In the genomic region with DNA sequence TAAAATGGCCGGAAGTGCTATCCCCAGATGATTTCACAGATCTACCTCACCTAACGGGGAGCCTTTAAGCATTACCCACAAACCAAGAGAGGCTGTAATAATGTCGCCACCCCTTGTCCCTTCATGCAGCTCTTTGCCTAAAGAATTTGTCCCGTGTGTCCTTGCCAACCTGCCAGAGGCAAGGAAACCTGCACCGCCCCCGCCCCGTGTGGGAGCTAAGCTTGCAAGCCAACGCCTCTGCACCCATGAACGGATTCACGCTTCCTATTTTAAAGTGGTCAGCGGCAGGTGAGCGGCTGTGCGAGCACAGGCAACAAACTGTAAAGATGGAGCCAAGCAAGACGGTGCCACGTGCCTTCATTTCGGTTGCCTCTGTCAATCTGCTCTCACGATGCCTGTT, we compare ENCODE assay signal across 25 mouse cellular contexts.
DNase-seq lines count a peak whose midpoint lies in the region; ATAC-seq and TF ChIP-seq lines count a peak whose summit lies in the region.
"Had no signal": no experiment of that assay in that cellular context is flagged by ENCODE, and none has a peak within 500 bp of the region (broad histone marks: within the 10 kb centered on the region; RNA-seq: fewer than 3 reads in every experiment).

No protein-coding gene starts in this region.

- no peak for TF ChIP-seq POLR2A in cortical plate, adult 2 months (IDR thresholded peaks at IDR 0.05; ENCODE audit: extremely low read depth, insufficient read depth, low read length)

- ATAC-seq in megakaryocyte, adult 5-6 weeks (ENCODE audit: poor library complexity, severe bottlenecking), result no peak
- no peak for ATAC-seq in kidney, postnatal 0 days (replicated peaks; ENCODE audit: low FRiP score, low read depth)
- ATAC-seq: hindbrain, embryonic 16.5 days; intestine, embryonic 15.5 days; Patski had no signal

- WGBS in kidney, postnatal 0 days, result 47% methylated on average over 17 of the region's 17 CpGs

- TF ChIP-seq CTCF in cortical plate, adult 2 months (IDR thresholded peaks at IDR 0.05; ENCODE audit: extremely low read depth, insufficient read depth, low read length), result no peak
- TF ChIP-seq CTCF in kidney, postnatal 0 days (IDR thresholded peaks at IDR 0.05; ENCODE audit: low read depth), result no peak

- H3K4me3 ChIP-seq in megakaryocyte, embryonic 14.5 days (replicated peaks), result peak overlapping the region; percentile 26
- H3K4me3 ChIP-seq in cortical plate, adult 2 months (ENCODE audit: insufficient read depth, low read length), result 0 out of 2 replicates have a peak overlapping the region, but pooled peaks have one; percentile 20
- H3K4me3 ChIP-seq in kidney, postnatal 0 days (replicated peaks; ENCODE audit: low read depth, low read length), result no peak overlapping the region
- H3K4me3 ChIP-seq: intestine, embryonic 15.5 days; limb, embryonic 15.5 days; liver, embryonic 15.5 days; lung, embryonic 15.5 days; midbrain, embryonic 10.5 days had no signal

- no peak overlapping the region for H3K9ac ChIP-seq in kidney, postnatal 0 days (ENCODE audit: low read depth, low read length)
- H3K9ac ChIP-seq: intestine, embryonic 15.5 days; limb, embryonic 15.5 days; liver, embryonic 15.5 days; lung, embryonic 15.5 days had no signal

- H3K4me2 ChIP-seq in kidney, postnatal 0 days (ENCODE audit: low read length), result peak overlapping the region; percentile 34
- H3K4me2 ChIP-seq: heart, embryonic 11.5 days; intestine, embryonic 15.5 days; limb, embryonic 15.5 days; liver, embryonic 15.5 days; lung, embryonic 15.5 days had no signal

- peaks cover 78% of the 10 kb centered on the region for H3K9me3 ChIP-seq in megakaryocyte, embryonic 14.5 days
- no peaks in the 10 kb centered on the region for H3K9me3 ChIP-seq in kidney, postnatal 0 days (replicated peaks; ENCODE audit: low read length)
- H3K9me3 ChIP-seq: intestine, embryonic 15.5 days; limb, embryonic 15.5 days; liver, embryonic 15.5 days; lung, embryonic 15.5 days; midbrain, embryonic 10.5 days had no signal

- peak; percentile 46 for DNase-seq in ZHBTc4 (ENCODE audit: low read depth, low spot score)
- no peak for DNase-seq in kidney, postnatal 0 days (ENCODE audit: low spot score)
- DNase-seq in layer of hippocampus, postnatal 36 days, result no peak
- DNase-seq in cerebellum, adult 8-10 months, result no peak
- DNase-seq in adrenal gland, adult 8-10 months, result no peak
- DNase-seq: adrenal gland, adult 2 months; B cell, adult 2 months; cerebellum, adult 18-20 months; left cerebral cortex, postnatal 4 days; lung, postnatal 4 days; retina, postnatal 1 day; thymus, postnatal 14 days had no signal

- no peaks in the 10 kb centered on the region for H3K4me1 ChIP-seq in megakaryocyte, embryonic 14.5 days
- H3K4me1 ChIP-seq in cortical plate, adult 2 months (ENCODE audit: control insufficient read depth, insufficient read depth, low read length), result no peaks in the 10 kb centered on the region
- no peaks in the 10 kb centered on the region; the same call in 1 of the 2 replicates for H3K4me1 ChIP-seq in kidney, postnatal 0 days (replicated peaks; ENCODE audit: insufficient read depth, low read length)
- H3K4me1 ChIP-seq: intestine, embryonic 15.5 days; limb, embryonic 15.5 days; liver, embryonic 15.5 days; lung, embryonic 15.5 days; midbrain, embryonic 10.5 days had no signal

- no peak overlapping the region for H3K27ac ChIP-seq in cortical plate, adult 2 months (ENCODE audit: insufficient read depth, low read length)
- no peak overlapping the region for H3K27ac ChIP-seq in kidney, postnatal 0 days
- H3K27ac ChIP-seq: intestine, embryonic 15.5 days; limb, embryonic 15.5 days; liver, embryonic 15.5 days; lung, embryonic 15.5 days; midbrain, embryonic 10.5 days had no signal

- no peaks in the 10 kb centered on the region for H3K36me3 ChIP-seq in megakaryocyte, embryonic 14.5 days (replicated peaks; ENCODE audit: low read length)
- no peaks in the 10 kb centered on the region for H3K36me3 ChIP-seq in kidney, postnatal 0 days (ENCODE audit: insufficient read depth, low read length)
- H3K36me3 ChIP-seq: G1E; intestine, embryonic 15.5 days; limb, embryonic 15.5 days; liver, embryonic 15.5 days; lung, embryonic 15.5 days; midbrain, embryonic 10.5 days had no signal

- H3K27me3 ChIP-seq in megakaryocyte, embryonic 14.5 days (replicated peaks), result no peaks in the 10 kb centered on the region
- H3K27me3 ChIP-seq in kidney, postnatal 0 days (ENCODE audit: insufficient read depth, low read length), result no peaks in the 10 kb centered on the region
- H3K27me3 ChIP-seq: CH12.LX; intestine, embryonic 15.5 days; limb, embryonic 15.5 days; liver, embryonic 15.5 days; lung, embryonic 15.5 days had no signal
